Mouse (Mus musculus) yolk sac, embryonic 10.5 days (tissue): ENCODE measurements around the gene Sf3b1.
"Not testable (repeated sequence)": the region's sequence is repeated elsewhere in the genome, so short reads cannot be mapped to it uniquely, and the experiment has no call there.

Source experiments
- DNase-seq: peaks from one replicate; pipeline ENCODE4 v3.0.0-alpha.2; 2017; ENCODE audit warnings: low spot score

Sf3b1 gene

DNA sequence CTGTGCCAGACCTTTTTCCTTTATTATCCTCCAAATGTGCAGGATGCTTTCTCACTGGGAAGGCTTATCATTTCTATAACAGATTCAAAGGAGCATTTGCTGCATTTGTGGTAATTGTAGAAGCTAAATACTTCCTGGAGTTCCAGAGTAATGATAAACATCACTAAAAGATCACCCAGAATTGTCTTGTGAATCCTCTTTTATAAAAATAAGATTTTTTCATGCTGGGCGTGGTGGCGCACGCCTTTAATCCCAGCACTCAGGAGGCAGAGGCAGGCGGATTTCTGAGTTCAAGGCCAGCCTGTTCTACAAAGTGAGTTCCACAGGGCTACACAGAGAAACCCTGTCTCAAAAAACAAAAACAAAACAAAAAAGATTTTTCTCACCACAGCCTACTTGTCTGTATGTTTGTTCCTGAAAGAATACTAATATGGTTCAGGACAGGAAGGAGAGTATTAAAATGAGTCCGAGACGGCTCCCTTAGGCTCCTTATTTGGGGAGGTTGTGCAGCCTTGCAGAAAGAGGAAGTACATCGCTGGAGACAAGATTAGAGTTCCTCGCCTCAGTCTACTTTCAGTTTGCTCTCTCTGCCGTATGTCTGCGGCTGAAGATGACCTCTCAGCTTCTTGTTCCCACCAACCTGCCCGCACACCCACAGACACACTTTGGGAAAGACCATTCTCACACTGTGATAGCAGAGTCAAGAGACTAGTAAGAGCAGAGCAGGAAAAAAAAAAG lies 1.4 kb upstream of the Sf3b1 start:
- no peak for DNase-seq

DNA sequence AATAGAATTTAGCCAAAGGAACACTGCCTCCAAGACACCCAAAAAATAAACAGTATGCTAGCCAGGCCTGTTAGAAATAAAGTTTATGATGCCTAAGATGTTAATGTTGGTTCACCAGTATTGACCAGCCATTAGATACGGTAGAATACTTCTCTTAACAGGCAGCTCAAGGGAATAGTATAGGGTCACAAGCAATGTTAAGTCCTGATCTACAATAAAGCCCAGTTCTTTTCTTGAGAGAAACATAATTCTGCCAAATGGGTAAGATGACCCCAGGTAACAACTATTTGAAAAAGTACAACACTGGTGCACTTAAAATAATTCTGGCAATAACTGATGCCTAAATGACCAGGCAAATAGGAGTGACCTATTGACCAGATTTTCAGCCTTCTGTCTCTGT lies 685 bp upstream of the Sf3b1 start:
- no peak for DNase-seq

DNA sequence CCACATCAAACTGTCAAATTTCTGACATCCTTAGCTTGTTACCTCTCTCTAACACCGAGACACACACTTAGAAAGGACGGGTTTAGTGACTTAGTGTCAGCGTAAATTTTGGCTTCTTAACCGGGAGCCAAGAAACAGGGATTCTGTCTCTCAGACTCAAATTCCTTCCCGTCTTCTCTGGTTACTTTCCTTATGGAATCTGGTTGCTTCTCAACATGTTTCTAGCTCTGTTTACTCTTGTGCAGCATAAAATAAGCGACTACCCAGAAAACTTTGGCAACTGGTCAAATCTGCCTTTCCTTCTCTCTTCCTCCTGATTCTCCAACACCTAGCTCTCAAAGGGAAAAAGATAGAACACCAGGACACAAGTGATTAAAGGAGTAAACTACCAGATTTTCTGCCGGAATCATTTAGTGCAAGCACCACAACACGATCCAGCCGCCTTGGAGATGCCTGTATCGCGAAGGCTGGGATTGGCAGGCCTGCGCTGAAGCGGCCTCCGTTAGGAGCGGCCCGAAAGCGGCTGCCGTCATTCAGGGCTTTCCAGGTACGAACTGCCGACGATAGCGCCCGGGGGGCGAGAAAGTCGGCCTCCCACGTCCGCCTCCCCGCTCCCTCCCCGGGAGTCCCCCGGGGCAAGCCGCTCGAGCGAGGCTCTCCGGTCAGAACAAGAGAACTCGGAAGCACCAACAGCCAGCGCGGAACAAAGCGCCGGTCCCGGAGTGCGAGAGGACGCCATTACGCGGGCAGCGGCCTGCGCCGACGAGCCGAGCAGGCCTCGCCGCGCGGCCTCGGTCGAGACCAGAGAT lies 633 bp downstream of the Sf3b1 start:
- no peak for DNase-seq

DNA sequence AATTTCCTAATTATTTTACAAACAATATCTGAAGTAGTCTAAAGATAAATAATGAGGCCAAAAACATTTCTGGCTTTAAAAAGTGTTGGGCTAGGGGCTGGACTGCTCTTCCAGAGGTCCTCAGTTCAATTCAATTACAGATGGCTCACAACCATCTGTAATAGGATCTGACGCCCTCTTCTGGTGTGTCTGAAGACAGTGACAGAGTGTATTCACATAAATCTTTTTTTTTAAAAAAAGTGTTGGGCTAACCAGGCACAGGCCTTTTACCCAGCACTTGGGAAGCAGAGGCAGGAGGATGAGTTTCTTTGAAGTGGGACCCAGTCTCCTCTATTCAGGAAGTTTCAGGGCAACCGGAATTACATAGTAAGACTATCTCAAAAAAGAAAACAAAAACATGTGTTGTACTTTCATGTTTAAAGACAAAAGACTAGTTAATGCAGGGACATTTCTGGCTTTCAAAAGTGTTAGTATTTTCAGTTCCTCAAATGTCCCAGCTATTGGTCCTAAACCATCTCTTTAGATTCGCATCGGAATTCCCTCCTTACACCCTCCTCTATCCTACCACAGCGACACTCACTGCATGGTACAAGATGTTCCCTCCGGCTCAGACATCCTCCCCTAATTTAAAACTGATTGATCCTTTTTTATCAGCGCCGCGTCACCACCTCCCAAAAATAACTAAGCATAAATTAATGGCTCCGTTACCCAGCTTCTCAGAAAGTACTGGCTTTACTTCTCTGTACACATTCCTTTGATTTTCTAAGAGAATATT lies 1.4 kb downstream of the Sf3b1 start:
- no peak for DNase-seq

DNA sequence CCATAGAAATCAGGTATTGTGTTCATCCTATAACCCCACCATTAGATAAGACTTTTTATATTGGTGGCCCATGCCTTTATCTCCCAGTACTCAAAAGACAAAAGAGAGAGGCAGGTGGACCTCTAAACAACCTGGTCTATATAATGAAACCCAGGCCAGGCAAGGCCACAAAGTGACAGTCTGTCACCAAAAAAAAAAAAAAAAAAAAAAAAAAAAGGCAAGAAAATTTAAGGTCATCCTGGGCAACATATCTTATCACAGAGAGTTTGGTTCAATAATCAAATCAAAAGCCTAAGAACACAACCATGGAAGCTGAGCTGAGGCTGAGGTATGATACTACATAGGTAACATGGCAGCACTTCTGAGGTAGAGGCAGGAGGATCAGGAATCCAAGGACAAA lies 5.4 kb downstream of the Sf3b1 start:
- no peak for DNase-seq

DNA sequence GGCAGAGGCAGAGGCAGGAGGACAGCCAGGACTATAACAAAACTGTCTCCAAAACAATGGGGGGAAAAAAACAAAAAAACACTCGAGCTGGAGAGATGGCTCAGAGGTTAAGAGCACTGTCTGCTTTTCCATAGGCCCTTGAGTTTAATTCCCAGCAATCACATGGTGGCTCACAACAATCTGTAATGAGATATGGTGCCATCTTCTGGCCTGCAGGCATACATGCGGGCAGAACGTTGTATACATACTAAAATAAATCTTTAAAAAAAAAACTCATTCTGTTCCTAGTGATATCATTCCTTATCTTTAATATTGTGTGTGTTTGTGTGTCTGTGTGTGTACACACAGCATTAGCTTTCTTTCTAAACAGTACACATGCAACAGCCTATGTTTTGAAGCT lies 14.8 kb downstream of the Sf3b1 start:
- no peak for DNase-seq

DNA sequence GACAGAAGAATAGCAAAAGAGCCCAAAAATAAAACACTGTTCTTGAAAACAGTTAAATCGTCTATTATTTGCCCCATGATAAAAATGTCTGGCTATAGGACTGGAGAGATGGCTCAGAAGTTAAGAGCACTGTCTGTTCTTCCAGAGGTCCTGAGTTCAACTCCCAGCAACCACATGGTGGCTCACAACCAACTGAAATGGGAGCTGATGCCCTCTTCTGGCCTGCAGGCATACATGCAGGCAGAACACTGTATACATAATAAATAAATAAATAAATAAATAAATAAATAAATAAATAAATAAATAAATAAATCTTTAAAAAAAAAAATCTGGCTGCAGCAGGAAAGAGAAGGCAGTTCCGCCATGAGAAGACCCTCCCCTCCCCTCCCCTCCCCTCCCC lies 19.0 kb downstream of the Sf3b1 start:
- not testable (repeated sequence) for DNase-seq

DNA sequence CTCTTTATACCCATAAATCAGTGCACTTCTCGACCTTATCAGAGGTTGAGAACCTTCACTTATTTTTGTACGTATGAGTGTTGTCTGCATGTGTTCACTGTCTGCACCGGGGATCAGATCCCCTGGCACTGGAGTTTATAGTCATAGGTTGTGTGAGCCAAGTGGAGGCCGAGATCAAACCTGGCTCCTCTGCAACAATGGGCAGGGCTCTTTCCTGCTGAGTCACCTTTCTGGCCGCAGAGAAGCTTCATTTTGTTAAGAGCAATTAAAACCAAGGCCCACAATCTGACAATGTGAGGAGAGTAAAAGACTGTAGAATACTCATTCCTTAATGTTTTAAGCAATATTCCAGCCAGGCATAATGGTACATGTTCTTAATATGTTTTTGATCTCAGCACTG lies 33.7 kb downstream of the Sf3b1 start:
- no peak for DNase-seq

DNA sequence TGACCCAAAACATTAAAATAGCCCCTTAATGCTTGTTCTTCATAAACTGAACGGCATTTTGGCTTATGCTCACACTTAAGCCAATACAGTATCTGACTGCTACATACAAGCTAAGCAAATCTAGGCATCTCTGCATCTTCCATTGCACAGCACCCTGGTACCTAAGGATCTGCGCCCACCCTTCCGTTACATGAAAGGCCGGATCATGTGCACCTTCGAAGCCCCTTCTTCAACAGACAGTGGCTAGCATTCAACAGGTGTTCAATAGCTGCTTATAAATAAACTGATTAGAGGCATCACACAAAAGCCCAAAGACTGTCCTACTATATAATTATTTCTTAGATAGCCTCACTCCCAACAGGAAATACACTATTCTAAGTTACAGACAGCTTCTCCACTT lies 41.0 kb downstream of the Sf3b1 start:
- DNase-seq = no peak

DNA sequence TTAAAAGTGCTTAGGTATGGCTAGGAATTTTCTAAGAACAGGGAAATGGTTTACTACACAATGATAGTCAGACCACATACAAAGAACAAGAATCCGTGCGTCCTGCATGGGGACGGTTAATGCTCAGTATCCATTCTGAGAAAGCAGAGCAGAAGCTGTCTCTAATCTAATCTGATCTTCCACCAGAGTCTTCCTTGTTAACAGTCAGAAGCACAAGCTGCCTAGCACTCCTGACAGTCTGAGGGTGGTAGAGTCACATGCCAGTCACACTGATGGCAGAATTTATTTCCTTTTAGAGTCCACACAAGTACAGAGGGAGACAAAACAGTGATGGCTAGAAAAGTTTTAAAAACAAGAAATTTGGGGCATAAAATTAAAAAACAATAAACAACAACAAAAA lies 41.5 kb downstream of the Sf3b1 start:
- DNase-seq = no peak

DNA sequence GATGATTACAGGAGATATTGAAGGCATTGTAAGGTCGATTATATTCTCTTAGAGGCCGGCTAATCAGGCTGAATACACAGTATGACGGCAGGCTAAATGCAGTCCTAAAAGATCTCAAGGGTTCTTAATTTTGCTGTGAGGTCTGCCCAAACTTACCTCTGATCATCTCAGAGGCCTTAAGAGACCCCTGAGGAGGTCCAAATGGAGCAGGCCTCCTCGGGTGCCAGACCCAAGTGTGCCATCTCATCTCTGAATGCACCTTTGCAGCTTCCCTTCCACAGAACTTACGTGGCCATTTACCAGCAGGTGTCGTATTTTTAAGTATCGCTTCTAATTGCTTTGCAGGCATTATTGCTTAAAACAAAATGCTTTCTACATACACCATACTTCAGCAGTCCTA lies 43.1 kb downstream of the Sf3b1 start:
- no peak for DNase-seq

DNA sequence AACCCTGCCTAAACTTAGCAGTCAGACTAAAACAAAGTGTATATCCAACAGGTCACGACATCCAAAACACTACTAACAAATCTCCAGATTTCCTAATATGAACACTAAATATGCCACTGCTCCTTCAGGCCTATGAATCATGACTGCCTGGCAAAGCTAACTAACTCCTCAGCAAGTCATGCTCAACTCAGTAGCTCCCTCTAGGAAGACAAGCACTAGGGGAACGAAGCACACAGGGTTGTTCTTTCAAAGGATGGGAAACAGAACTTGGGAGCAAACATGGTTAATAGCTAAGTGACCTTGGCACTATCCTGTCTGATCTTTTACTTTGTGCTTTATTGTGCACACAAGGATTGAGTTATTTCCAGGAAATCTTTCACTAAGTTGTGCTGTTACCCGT lies 43.9 kb downstream of the Sf3b1 start:
- peak; percentile 16 for DNase-seq

DNA sequence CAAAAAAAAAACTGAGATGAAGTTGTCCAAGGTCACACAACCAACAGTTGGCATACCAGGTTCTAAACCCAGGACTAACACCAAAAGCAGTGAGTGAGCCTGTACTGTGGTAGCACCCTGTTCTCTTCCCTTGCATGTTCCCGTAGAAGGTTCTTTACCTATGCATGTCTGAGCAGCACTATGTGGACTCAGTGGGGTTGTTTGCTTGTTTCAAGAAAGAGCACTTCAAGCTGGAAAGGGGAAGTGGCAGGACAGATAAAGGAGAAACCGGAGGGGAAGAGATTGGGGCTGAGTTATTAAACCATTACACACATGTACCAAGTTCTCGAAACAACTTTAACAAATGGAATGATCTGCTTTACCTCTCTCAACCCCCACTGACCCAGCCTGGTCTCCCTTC lies 44.6 kb downstream of the Sf3b1 start:
- DNase-seq = no peak

DNA sequence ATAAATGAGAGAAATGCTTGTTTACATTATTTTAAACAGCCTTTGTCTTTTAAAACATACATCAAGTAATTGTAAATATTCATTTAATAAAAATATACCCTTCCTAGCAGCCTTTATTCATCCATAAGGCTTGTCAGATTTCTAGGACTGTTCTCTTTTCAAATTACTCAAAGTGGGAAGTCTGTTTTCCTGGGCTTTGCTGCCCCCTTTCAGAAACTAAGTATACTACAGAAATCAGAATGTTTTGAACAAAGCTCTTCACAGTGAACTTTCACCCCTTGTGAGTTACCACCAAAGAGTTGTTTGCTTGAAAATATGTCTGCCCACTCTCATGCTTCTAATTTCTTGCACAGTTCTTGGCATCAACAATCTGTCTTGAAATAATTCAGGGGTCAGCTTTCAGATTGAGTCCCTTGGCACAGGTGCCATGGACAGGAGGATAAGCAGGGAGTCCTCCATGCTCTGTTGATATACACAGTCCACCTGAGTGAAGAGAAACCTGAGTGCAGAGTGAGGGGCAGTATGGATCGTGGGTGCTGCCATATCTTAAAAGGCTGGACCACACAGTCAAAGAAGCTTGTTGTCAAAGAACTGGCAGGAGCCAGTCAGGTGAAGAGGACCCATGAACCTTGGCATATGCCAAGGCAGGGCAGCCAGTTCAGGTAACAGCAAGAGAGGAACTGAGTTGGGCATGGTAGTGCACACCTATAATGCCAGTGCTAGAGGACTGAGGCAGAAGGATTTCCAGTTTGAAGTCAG lies 47.9 kb downstream of the Sf3b1 start:
- DNase-seq = no peak

DNA sequence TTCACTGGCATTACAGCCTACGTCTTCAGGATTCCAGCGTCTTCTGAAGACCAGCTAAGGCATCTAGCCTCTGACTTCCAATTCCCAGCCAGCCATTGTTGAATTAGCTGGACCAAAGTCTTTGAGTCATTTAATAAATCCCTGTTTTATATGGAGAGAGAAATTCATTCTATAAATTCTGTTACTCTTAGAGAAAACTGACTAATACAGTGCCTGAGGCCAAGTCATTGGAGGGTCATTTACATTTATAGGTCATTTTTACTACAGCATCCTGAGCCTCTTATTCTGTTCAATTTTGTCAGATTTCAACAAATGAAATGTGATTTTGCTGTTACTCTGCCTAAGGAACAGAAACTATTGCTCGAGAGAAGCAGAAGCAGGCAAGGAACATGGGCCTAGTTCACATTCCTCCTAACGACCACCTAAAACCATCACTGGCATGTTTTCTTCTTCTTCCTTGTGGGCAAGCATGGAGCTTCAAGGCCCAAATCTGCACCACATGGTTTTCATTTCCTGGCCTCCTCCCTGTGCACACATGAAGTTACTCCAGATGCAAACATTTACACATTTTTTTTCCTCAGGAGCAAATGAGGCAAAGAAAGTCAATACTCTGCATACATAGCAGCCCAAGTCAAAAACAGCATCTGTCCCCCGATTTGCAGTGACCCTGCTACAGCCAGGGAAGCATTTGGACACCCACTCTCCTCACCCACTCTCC lies 55.4 kb downstream of the Sf3b1 start:
- DNase-seq = no peak

DNA sequence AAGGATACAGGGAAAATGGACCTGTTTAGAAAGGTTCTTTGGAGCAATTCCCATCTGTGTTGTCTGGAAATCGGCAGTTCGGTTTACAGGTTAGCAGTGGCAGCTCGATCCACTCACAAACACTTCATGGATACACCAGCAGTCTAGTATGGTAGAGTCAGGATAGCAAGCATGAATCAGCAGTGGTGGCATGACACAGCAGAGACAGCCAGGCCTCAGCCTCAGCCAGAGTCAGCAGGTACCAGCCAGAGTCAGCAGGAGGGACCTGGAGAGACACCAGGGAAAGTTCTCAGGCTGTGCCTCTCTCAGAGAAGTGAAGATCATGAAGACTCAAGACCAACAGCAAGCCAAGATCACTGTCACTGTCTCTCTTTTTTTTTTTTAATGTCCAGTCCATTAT lies 60.4 kb downstream of the Sf3b1 start:
- DNase-seq = no peak

DNA sequence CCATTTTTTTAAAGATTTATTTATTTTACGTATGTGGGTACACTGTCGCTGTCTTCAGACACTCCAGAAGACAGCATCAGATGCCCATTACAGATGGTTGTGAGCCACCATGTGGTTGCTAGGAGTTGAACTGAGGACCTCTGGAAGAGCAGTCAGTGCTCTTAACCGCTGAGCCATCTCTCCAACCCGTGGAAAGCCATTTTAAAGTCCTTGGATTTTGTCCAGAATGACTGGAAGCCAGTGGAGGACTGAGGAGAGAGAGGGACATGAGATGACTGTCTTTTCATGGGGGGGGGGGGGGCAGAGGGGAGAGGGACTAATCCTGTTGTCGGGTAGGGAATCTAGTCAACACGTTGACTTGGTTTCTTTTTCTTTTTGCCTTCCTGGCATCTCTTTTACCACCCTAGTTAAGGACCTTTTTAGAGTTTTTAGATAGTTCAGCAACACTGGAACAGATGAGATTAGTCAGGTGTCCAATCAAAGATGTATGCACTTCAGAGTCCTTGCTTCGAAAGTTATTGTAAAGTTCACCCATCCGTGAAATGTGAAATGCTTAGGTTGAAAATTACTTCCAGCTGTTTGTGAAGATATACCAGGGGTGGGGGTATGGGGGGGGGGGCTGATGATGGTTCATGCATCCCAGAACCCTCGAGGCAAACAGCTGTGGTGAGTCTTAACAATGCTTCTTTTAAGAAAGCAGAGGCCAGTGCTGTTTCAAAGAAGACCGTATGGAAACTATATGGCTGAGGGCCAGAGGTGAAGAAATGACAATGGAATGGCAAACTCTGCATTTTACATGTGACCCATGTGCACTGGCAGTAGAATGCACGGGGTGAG lies 61.9 kb downstream of the Sf3b1 start:
- no peak for DNase-seq

DNA sequence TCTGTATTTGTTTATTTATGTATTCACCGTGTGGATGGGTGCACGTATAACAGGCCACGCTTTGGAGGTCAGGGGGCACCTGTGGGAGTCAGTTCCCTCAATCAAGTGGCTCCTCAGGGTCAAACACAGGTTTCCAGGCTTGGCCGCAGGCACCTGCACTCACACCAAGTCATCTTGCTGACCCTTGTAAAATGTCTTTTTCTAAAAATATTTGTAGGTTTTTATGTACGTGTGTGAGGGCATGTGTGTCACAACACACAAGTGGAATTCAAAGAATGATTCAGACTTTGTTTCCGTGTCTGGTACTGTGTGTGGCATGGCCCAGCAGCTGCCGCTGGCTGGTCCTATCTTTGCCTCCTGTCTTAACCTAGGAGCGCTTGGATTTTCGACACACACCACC lies 65.6 kb downstream of the Sf3b1 start:
- DNase-seq = no peak

DNA sequence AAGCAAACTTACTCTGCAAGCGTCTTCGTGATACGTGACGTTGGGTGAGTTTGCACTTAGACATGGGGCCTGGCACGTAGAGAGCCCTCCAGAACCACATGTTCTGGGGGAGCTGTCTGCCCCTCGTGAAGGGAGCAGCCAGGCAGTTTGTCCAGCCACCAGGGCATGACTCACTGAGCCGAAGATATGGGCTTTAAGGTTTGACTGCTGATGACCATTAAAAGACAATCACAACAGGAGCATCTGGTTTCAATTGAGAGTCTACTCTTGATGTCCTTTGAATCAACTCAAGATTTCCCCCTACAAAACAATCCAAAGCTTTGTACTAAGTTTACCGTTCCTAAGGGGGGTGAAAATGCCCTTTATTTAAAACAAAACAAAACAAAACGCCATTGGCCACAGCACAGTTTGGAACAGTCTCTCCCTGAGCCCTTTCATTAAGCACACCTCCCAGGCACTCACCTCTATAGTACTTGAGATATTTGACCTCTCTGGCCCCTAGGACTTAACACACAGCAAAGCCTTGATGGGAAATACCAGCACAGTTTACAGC lies 66.6 kb downstream of the Sf3b1 start:
- DNase-seq = peak; percentile 16

DNA sequence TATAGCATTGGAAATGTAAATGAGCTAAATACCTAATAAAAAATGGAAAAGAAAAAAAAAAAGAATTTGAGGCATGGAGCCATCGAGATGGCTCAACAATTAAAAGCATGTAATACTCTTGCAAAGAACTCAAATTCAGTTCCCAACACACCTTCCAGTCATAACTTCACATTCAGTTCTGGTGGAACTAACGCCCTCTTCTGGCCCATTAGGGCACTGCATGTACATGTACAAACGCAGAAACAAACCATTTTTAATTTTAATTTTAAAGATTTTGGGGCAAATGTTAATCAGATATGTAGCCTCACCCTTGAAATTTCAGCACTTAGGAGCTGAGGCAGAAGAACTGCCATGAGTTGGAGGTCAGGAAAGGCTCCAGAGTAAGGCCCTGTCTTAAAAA lies 68.8 kb downstream of the Sf3b1 start:
- DNase-seq = no peak
